Mouse (Mus musculus) kidney, adult 8-10 months (tissue): ENCODE results near the gene Idua.

Source experiments
- DNase-seq, 2 experiments: peaks; one replicate each; pipeline ENCODE4 v3.0.0; 2022

Idua gene

DNA sequence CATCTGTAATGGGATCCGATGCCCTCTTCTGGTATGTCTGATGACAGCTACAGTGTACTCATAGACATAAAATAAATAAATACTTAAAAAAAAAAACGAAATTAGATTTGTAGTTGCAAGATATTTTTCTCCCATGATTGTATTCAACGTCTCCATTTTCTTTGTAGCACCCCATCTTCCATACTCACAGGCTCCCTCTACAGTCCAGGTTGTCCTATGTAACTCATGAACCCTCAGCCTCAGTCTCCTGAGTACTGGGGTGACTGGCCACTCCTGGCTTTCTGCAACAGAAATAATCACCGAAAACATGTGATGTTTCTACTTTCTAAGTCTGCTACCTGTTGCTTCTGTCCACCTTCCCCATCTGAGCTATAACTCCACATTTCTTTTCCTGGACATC, 31.0 kb downstream of the Idua start:
- no peak for DNase-seq

DNA sequence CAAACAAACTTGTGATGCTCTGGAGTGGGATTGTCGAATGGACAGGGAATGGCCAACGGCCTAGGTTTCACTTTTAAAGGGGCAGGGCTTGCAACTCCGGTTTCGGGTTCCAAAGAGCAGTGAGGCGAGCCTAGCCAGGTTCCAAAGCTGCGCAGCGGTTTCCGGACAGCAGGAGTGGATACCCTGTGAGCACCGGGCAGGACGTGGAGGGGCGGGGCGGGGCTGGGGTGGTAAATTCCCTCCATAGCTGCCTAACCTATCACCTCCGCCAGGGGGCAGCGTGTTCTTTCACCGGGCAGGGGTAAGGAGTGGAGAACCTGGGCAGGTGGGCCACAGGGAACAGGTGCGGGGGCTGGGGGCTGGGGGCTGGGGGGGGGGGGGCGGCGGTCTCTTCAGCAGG, 32.1 kb downstream of the Idua start, which contains the start of gene Fgfrl1:
Gene Fgfrl1, plus strand, starts transcription at position 112 of the 400 bp plus-strand sequence.
- peak; percentile 68 to 78 for DNase-seq

DNA sequence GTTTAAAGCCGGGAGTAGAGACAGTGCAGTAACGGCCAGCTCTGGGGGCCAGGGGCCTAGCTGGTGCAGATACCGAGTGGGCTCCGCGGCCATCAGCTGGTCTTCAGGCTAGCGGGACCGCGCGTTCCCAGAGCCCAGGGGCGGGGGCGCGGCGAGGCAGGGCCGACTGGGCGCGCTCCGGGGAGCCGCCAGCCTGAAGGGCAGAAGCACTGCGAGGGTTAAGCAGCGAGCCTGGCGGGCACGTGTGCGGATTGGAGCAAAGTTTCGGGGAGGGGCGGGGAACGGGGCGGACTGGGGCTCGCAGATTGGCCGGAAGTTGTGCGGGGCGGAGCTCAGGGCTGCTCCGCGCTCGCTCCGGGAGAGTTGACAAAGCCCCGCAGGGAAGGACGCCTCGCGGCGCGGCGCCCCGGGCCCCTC, 33.7 kb downstream of the Idua start:
- peak; percentile 81 to 83 for DNase-seq

DNA sequence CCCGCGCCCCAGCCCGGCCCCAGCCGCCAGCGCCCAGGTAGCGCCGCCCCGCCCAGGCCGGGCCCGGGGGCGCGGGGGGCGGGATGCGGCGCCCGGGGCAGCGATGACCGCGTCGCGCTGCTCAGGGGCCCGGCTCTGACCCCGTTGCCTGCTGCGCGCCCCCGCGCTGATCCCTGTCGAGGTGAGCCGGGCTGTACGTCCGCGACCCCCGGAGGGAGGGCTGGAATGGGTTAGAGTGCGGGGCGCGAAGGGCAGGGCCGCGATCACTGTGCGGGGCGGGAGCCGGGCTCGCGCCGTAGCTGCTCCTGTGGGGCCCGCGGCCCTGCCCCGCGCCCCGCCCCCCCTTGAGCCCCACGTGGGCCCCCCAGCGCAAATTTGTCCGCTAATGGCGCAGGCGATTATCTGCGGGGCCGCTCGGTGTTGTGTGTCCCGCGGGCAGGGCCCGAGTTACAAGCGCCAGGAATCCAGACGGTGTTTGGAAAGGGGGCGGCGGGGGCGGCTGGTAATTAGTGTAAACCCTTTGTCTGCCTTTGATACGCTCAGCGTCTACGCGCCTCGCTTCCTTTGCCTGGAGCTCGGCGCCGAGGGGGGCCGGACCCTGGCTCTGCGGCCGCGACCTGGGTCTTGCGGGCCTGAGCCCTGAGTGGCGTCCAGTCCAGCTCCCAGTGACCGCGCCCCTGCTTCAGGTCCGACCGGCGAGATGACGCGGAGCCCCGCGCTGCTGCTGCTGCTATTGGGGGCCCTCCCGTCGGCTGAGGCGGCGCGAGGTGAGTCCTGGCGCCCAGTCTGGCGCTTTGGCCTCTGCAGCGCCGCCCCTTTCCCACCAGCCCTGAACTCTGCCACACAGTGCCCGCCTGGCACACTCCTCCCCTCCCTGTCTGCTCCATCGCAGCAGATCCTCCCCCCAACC, 34.5 kb downstream of the Idua start:
- DNase-seq: peak; percentile 61 to 62

DNA sequence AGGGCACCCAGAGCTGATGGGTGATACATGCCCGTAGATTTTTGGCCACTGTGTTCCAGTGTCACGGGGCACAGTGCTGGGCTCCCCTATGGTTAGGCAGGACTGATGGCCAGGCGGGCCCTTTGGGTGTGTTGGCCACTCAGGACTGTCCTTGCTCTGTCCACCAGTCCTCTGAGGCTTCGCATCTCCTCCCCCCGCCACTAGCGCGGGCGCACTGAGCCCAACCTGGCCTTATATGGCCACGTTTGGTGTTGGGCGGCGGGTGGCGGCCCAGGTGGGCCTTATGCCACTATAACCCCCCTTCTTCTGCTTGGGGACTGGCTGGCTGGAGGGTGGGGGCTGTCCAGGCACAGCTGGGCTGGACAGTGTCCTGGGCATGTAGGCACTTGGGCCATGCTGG, 35.7 kb downstream of the Idua start:
- DNase-seq: no peak

DNA sequence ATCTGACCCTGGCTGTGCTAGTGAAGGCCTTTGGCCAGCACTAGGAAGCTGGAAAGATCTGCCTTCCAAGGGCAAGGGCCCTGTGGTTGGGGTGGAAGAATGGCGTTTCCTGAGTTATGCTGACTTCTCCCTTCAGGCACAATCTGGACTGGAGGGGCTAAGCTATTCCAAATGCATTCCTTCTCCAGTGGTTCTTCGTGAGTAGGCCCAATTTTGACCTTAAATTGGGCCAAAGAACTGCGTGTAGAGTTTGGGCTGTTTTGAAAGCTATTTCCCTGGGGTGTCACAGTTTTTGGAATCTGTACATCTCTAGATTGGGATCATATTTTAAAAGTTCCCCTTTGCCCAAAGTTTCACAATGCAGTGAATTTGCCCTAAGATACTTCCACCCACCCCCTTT, 36.4 kb downstream of the Idua start:
- no peak for DNase-seq

DNA sequence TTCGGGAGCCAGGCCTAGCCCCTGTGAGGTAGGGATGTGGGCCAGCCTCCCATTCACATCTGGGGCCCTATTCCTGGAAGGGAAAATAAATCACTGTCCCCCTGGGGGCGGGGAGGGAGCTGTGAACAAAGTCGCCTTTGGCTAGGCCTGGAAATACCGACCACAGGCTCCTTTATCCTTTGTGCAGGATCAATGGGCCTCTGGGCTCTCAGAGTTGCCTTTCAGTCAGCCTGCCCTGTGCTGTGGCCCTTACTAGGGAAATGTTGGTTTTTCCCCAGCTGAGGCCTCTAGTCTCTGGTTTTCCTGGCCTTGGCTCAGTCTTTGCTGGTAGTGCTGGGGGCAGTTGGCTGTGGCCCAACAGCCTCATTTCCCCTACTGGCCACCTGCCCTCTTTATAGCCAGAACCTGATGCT, 37.2 kb downstream of the Idua start:
- no peak for DNase-seq

DNA sequence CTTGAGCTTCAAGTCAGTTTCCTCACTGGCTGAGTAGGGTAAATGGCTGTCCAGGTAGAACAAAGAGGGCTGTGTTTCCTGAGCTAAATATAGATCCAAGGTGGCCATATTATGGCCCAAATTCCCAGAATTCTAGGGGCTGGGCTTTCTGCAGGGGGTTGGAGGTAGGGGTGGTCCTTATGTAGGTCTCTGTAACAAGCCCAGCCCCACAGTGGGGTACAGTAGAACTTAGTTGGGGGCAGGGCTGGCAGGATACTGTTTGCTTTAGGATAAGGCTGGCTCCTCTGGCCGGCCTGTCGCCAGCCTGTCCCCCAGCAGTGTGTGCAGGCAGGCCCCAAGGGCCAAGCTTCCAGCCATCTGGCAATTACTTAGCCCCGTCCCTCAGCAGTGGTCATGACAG, 40.2 kb downstream of the Idua start:
- no peak for DNase-seq

DNA sequence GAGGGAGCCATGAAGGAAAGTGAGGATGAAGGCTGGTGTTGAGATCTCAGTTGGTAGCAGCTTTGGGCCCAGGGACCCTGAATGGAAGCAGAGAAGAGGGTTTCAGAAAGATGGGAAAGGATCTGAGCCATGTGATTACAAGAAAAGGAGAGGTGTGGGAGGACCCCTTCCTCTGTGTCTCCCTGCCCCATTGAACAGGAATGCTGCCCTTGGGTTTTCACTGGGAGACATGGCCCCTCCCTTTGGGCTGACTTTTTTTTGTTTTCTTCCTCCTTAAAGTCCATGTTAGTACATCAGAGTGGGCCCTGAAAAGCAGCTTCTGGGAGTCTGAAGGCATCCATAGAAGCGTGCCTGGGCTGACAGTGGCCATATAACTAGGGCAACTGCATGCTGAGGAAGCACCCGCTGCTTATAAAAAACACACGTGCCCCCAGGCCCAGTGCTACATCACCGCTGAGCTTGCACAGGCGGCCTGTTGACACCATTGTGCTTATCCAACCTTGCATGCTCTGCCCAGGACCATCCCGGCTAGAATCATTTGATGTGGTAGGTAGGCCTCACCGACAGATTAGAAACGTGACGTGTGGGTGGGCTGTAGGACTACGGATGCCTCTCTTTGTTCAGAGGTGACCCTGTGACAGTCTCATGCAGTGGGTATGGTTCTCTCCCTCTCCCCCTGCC, 41.4 kb downstream of the Idua start:
- DNase-seq: no peak

DNA sequence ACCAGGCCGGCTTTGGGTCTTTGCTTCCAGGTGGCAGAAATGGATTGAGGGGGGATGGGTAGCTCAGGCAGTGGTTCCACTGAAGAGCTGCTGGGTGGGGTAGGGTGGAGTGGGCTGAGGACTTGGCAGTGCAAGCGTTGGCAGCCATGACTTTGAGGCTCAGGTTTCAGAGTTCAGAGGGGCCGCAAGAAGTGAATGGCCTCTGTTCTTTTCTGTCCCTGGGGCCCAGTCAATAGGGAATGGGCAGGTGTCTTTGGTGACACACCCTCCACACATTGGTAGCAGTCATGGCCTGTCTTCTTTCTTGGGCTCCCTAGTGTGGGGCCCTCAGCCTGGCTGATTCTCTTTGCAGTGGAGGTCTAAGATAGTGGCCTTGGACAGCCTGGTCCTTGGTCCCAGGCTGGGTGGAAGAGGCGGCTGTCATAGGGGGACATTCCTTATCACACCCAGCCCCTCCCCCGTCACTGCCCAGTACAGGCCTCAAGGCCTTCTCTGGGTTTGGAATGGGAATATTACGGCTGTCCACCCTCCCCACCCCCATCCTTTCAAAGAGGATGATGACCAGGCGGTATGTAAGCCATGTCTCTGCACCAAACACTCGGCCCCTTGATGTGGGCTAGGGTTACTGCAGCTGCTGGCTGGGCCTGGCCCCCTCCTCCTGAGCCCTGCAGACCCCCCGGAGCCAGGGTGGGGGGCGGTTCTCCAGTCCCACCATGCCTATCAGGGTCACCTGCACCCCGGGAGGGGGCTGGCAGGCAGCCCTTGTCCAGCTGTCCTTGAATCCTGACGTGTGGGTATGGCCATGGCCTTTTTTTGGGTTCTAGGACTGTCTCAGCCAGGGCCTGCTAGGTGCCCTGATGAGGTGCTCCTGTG, 43.9 kb downstream of the Idua start:
- no peak for DNase-seq

DNA sequence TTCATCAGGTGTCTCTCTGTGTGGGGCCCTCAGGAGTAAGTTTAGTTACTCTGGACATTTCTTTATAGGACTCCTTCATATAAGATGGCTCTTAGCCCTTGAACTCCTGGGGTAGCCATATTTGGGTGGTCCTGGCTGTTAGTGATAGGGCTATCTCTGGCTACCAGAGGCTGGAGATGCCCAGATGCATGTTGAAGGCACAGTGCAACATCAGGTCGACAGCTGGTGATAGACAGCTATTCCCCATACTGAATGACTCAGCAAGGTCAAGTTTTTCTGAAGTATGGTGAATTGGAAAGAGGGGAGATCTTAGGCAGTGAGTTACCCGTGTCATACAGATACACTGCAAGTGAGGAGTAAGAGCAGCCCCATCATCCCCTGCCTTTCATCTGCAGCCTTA, 47.6 kb downstream of the Idua start:
- no peak for DNase-seq

DNA sequence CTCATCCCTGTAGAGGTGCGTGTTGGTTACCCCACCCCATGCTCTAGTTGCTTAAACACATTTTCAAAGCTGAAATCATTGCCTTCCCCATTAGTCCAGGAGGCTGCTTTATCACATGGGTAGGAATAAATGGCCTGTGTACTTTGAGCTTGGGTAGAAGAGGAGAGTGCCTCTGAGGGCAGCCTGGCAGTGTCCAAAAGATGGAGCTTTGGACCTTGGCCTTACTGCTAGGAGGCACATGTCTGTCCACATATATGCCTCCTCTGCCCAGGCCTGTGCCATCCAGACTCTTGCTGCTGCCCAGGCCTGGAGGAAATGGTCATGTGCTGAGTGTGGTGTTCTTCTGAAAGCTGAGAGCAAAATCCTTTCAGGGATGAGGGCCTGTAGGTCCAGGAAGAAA, 48.3 kb downstream of the Idua start:
- DNase-seq: peak; percentile 71 to 85

DNA sequence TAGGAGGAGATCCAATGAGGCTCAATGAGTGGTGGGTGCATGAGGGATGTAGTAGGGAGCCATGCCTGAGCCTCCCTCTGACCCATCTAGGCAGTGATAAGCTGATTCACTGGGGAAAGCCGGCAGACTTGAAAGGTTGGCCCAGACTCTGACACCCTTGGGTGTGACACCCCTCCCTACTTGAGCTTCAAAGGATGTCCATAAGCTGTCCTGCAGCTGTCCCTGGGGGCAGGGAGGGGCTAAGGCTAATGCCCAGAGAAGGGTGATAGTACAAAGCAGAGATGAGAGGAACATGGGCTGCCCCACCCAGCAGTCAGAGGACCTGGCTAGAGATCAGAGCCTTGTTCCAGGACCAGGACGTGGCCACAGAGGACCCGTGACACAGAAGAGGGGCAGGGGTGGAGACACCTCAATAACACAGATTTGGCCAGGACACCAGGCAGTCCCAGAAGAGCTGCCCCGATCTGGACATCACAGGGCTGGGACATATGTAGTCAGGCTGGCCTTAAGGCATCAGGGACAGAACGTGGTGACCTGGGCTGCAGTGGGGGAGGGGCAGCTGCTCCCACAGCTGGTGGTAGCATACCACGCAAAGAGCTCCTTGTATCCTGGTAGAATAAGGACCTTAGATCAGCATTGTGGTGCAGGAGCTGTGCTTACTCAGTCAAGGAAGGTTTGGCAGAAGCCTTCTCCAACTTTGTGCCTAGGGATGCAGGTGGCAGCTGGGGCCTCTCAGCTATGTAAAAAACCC, 49.0 kb downstream of the Idua start:
- no peak for DNase-seq

DNA sequence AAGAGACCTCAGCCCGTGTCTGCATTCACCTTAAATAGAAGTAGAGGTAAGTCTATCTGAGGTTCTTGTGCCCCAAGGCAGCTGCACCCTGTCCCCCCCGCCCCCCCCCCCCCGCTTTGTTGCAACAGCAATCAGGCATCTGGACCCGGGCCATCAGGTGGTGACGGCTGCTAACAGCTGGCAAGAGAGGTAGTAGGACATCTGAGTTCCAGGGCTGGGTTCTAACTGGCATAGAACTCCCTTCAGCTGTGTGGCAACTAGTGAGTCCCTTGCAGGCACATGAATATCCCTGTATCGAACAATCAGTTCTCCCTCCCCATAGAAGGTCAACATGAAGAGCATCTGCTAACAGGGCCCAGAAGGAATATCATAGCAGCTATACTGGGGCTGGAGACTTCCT, 51.8 kb downstream of the Idua start:
- DNase-seq: no peak

DNA sequence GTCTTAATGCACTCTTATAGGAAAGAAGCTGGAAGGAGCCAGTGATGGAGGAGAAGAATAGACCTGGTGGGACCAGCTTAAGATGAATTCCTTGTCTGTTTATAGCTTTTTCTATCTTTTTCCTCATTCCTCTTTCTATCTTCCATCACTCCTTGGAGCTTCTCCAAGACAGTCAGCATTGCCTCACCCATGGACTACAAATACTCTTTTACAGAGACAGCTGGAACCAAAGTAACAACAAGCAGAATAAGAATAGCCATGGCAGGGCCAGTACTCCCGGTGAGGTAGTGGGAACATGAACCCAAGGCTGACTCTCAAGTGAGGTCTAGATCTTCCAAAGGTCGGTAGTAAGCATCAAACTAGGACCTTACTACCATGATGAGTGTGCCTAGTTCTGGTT, 53.0 kb downstream of the Idua start:
- DNase-seq: no peak

DNA sequence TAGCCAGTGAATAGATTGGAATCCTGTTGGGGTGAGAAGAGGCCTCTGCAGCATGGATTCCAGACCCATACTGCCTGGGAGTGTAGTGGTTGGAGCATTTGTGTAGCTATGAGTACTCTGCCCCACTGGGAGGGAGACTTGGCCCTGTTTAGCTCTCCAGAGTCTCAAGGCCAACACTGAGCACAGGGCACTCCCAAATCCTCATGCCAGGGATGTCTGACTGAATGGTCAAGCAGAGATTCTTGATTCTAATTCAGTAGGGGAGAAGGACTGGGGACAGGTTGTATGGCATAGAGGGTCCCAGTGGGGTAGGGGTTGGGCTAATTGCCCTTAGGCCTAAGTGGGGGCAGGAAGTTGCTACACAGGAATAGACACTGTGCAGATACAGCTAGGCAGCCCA, 53.6 kb downstream of the Idua start:
- DNase-seq: no peak

DNA sequence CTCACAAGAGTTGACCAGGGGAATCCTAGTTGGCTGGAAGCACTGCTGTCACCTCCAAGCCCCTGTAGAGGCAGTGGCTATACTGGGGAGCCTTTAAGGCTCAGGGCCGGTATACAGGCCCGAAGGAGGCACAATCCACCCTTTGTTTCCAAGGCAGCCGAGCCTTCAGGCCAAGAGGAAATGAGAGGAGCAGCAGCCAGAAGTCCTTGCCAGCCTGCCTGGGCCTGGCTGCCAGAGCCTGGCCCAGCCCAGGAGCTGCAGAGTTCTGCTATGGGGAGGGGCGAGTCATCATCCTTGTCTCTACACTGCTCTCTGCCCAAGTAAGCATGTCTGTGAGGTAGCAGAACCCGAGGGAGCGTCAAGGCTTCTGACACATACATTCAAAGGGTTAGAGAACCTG, 54.0 kb downstream of the Idua start:
- no peak for DNase-seq

DNA sequence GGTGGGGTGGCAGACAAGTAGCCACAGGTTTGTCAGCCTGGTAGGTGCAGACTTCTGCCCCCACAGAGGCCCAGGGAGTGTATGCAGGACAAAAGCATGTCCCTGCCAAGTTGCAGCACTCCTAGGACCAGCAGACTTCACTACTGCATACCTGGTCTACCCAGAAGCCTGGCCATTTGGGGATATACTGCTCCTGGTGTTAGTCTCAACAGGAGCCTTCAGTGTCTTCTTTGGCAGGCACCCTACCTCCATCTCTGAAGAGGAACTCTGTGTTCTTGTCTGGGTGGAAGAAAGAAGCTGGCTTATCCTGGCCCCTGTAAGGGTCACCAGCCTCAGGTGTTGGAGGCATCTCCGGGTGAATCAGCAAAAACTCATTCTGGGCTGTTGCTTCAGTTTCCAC, 55.8 kb downstream of the Idua start:
- no peak for DNase-seq

DNA sequence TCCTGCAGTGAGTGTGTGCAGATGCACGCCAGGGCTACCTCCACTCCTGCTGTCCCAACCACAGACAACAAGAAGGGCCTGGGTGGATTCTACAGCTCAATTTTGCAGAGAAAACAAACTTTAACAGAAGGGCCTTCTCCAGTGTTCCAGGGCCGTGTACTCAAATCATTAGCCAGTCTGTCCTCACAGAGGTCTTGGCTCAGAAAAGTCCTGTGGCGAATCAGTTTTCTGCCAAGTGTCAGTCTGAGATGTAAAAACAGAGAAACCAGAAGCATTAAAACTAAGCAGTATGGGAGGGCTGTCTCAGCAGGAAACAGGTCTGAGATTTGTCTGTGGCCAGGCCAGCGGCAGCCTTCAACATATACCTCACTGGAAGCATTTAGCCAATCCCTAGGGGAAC, 57.9 kb downstream of the Idua start:
- no peak for DNase-seq

DNA sequence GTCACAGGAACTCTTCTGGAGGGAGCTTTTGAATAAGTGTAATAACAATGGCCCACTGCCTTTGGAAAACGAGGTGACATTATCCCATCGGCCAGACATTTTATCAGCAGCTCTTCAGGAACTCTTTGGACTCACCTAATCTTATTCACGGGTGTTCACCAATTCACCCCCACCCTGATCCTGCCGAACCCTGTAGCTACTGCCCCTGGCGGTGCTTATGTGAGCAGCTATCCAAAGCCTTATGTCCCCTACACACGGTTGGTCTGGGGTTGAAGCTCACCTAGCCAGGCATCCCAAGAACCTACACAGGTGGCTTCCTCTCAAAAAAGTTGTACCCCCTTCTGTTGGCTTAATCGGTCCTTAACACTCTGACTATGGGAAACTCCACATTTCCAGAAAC, 59.6 kb downstream of the Idua start:
- DNase-seq: no peak

DNA sequence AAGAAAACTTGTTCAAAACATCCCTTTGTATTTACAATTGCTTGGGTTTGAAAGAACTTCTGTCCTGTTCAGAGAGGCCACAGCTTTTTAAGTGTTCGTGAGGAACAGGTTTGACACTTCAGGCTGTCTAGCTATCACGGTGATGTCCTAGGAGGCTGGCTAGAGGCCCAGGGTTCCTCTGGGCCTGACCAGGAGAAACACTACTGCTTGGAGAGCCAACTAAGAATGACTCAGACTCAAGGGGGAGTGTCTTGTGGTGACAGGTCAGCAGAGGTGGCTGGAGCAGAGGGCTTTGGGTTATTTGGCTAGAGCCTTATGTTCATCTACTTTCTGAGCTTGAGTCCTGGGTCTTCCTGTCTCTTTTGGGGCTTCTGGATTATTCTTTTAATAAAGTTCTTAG, 63.9 kb downstream of the Idua start:
- DNase-seq: no peak

DNA sequence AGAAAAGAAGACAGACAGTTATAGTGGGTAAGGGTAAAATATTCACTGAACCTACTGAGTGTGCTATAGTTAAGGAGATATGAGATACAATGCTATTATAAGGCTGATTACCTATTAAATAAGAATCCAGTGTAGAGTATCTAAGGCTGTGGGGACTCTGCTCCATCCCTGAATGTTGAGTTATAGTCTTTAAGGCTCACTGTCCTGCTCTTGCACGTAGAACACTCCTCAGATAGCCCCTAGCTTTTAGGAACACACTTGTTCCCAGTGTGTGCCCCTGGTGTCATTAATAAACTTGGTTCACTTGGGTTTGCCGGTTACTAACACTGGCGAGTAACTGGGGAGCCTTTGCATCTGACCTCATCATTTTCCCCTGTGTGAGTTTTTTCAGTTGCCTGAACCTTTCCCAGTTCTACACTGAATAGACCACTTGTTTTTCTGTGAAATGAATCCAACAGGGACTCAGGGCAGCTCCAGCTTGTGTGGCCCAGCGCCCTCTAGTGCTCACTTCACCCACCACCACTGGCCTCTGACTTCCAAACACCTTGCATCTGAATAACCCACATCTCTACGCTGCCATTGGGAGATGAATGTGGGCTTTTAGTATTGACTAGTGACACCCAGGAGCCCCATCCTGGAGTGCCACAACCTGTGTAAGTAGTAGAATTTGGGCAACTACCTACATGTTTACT, 66.6 kb downstream of the Idua start:
- peak; percentile 63 to 86 for DNase-seq
